Mouse (Mus musculus) kidney, postnatal 4 days (tissue): ENCODE measurements at regions not wholly inside any gene's neighbourhood (a gene's known extent, or its start where the extent isn't known, plus 50 kb on each side); places are given as distances from the start of the nearest gene placed in this dataset.

Experiments
- DNase-seq, 2 experiments: peaks; one replicate each; pipeline ENCODE4 v3.0.0; 2021; ENCODE audit warnings: mixed read lengths in 2 of 2

DNA sequence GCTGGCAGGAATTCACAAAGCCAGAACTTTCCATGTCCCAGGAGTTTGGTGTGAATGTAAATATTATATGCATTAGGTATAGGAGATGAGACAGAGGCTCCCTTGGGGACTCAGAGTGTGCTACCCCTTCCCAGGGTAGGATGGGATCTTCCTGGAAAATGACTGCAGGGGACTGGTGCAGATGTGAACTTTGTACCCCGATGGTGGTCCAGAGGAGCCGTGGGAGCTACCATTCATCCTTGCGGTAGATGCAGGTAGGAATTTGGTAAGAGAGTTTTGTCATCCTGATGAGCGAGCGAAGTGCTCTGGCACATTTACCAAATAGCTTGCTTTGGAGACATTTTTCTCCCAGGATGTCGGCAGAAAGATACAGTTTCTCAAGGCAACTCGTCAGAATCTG lies 59.7 kb upstream of the Ppara start:
- no peak for DNase-seq

DNA sequence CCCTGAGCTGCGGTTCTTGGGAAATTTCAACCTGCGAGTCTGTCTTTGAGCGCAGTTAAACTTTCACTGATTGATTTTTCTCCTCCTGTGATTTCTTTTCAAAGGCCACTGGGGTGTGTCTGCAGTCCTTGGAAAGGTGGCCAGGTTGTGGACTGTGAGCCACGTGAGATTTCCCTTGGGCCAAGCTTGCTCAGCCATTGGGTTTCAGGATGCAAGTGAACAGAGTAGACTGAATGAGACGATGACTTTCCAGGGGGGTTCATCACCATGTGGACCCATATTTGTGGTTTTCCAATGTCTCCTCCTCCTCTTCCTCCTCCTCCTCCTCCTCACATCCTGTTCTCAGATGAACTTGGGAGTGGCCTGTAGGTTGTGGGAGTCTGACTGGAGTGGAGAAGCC lies 59.0 kb upstream of the Ppara start:
- DNase-seq: peak in 1 of 2 experiments; percentile 57

DNA sequence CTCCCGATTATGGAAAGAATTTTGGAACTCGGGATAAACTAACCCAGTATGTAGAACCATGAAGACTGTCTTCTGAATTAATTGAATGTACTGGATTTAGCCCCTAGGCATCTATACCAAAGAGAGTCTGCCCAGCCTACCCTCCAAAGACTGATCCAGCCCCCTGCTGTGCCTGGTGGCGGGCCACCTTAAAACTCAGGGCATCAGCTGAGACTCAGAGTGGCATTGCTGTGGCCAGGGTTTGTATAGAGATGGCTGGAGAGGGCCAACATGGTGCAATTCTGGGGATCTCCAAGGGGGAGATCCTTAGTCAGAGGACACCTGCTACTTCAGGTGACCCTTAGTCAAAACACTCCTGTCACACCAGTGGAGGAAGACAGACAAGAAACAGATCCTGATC lies 58.6 kb upstream of the Ppara start:
- DNase-seq: no peak

DNA sequence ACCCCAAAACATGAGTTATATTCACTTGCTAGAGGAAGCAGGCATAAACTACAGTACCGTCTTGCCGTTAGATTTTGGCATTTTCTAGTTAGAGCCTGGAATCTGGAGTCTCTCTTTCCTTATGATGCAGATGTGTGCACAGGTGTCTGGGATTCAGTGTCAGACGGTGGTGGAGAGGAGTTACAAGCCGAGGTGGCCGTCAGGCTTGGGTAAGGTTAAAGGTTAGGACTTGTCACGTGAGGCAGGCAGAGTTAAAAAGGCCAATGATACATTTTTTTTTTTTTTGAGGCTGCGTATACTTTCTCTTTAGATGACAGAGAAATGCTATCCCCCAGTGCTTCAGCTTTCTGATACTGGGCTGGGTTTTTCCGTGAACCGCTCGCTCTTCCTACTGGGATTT lies 57.9 kb upstream of the Ppara start:
- no peak for DNase-seq

GRCm38 (mm10) chr15:85677381-85677780 lies 57.4 kb upstream of the Ppara start:
- DNase-seq: no peak

DNA sequence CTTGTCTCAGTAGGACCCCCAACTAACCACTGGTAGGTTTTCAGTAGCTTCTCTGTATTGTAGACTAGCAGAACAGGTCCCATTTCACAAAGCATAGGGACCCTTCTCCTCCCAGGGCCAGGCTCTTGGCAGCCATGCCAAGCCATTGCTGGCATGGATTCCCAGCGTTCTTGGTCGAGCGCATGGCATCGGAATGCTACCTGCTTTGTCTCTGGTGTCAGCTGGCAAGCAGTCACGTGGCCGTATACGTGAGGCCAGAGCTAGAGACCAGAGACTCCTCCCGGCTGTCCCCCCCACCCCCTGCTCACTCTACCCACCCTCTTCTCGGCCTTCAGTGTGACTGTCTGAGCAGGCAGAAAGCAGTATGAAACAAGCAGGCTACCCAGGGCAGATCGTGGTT lies 56.9 kb upstream of the Ppara start:
- DNase-seq: peak in 1 of 2 experiments; percentile 53

GRCm38 (mm10) chr15:85678351-85678895 lies 56.4 kb upstream of the Ppara start:
- no peak for DNase-seq

GRCm38 (mm10) chr15:85678981-85679708 lies 55.6 kb upstream of the Ppara start:
- DNase-seq: peak in 1 of 2 experiments; percentile 45

GRCm38 (mm10) chr15:85679864-85680428 lies 54.8 kb upstream of the Ppara start:
- DNase-seq: no peak

- peak in 1 of 2 experiments; percentile 69 for DNase-seq
Observed at GRCm38 (mm10) chr15:85680460-85681224, 54.1 kb upstream of the Ppara start.

DNA sequence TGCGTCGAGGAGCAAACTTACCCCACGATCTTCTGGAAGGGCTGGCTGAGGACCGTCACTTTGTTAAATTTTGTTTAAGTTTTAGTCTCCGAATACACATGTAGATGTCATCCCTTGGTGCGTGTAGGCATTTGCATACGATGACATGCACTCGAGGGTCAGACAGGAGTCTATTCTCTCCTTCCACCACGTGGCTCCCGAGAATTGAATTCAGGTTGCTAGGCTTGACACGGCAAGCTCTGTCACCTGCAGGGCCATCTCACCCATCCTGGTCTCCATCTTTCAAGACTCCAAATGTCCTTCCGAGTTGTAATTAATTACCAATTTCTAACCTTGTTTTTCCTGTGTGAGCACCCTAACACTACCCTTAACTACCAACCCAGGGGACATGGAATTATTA lies 52.7 kb upstream of the Ppara start:
- no peak for DNase-seq

- no peak for DNase-seq
Observed at GRCm38 (mm10) chr15:85682780-85683179, 52.0 kb upstream of the Ppara start.

DNA sequence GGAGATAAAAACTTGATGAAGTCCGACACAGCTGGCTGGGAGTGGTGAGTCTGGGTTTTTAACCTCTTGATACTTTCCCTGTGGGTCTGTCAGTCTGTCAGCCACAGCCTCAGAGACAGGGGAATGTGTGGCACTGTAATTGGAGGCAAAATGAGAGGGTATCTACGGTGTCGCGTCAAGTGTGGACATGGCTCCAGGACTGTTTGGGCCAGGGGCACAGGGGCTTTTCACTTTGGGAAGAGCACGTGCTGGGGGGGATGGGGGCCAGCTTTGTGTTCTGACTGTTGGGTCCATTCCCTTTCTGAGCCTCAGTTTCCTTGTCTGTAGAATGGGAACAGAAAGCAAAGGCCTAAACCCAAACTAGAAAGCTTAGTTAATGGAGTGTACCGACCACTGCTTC lies 51.5 kb upstream of the Ppara start:
- DNase-seq: no peak

DNA sequence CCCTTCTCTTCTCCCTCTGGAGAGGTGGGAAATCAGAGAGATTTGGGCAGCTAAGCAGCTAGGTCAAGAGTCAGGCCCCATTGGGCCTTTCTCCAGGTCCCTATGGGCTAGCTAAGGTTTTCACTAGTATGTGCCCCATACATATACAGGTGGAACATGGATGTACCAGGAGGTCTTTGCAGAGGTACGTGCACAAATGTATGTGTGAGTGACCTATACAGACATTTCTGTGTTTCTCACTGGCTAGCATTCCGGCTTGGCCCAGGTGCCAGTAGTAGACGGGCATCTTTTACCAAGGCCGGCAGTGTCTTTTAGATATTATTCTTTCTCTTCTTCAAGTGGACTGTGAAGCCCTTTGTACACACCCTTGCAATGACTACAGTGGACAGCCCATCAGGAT lies 51.1 kb upstream of the Ppara start:
- DNase-seq: no peak

GRCm38 (mm10) chr15:85684164-85684708 lies 50.5 kb upstream of the Ppara start:
- DNase-seq: peak in 1 of 2 experiments; percentile 68

- peak in 1 of 2 experiments; percentile 49 for DNase-seq
Observed at GRCm38 (mm10) chr15:85684875-85685274, 49.9 kb upstream of the Ppara start.
